Mouse (Mus musculus) intestine, embryonic 14.5 days (tissue): ENCODE results near the gene Hoxb8. TPM values are rescaled to one million over a fixed set of nuclear protein-coding genes. Genes with fewer than 3 reads are reported as not detected.

Experiments
- ATAC-seq: fragments of 200-750 bp; cut with Nextera tagmentation; replicated peaks from 2 replicates; pipeline ENCODE4 v1.8.0; 2017; ENCODE audit warnings: low read depth, moderate number of reproducible peaks, moderate TSS enrichment, moderate library complexity; ENCODE audit not compliant: low FRiP score, low TSS enrichment
- DNase-seq: peaks from one replicate; pipeline ENCODE4 v3.0.0-alpha.2; 2018; ENCODE audit warnings: low spot score
- H3K27ac ChIP-seq: fragments of 300-500 bp; sonication (generic); 2 replicates; pipeline ENCODE4 v1.5.1; 2014; ENCODE audit warnings: low read depth, mild to moderate bottlenecking, control low read depth
- H3K27me3 ChIP-seq: fragments of 300-500 bp; sonication (generic); replicated peaks from 2 replicates; pipeline ENCODE4 v1.6.1; 2014; ENCODE audit warnings: low read length, control low read depth; ENCODE audit not compliant: control insufficient read depth, insufficient read depth
- H3K36me3 ChIP-seq: fragments of 300-500 bp; sonication (generic); 2 replicates; pipeline ENCODE4 v1.6.1; 2014; ENCODE audit warnings: low read length, control low read depth; ENCODE audit not compliant: control insufficient read depth, insufficient read depth
- H3K4me1 ChIP-seq: fragments of 300-500 bp; sonication (generic); replicated peaks from 2 replicates; pipeline ENCODE4 v1.6.1; 2014; ENCODE audit warnings: low read length, control low read depth, mixed read lengths; ENCODE audit not compliant: control insufficient read depth, insufficient read depth
- H3K4me2 ChIP-seq: fragments of 300-500 bp; sonication (generic); 2 replicates; pipeline ENCODE4 v1.6.1; 2014; ENCODE audit warnings: low read length
- H3K4me3 ChIP-seq: fragments of 300-500 bp; sonication (generic); 2 replicates; pipeline ENCODE4 v1.5.1; 2014; ENCODE audit warnings: low read depth, low read length, control low read depth, mixed read lengths
- H3K9ac ChIP-seq: fragments of 300-500 bp; sonication (generic); 2 replicates; pipeline ENCODE4 v1.6.1; 2014; ENCODE audit warnings: mild to moderate bottlenecking, low read length
- H3K9me3 ChIP-seq: fragments of 300-500 bp; sonication (generic); 2 replicates; pipeline ENCODE4 v1.6.1; 2016; ENCODE audit warnings: low read length, control low read depth; ENCODE audit not compliant: control insufficient read depth
- WGBS: fragments of 180-500 bp; shearing (Covaris S2); extraction: QIAGEN DNeasy Blood & Tissue Kit; methylation state at CpG from one replicate; pipeline ENCODE4 v1.1.7; 2014; 5-methylcytosine and 5-hydroxymethylcytosine counted together
- polyA plus RNA-seq: library from polyadenylated mRNA; unstranded; fragments of >200 nt; fragmentation: Nextera tagmentation; extraction: Ambion mirVana; gene quantifications from 2 replicates; pipeline ENCODE4 v1.2.1, GENCODE M21; 2014

Hoxb8 gene
- polyA plus RNA-seq, 1 experiment from 2014 or later, result 1.7 TPM

DNA sequence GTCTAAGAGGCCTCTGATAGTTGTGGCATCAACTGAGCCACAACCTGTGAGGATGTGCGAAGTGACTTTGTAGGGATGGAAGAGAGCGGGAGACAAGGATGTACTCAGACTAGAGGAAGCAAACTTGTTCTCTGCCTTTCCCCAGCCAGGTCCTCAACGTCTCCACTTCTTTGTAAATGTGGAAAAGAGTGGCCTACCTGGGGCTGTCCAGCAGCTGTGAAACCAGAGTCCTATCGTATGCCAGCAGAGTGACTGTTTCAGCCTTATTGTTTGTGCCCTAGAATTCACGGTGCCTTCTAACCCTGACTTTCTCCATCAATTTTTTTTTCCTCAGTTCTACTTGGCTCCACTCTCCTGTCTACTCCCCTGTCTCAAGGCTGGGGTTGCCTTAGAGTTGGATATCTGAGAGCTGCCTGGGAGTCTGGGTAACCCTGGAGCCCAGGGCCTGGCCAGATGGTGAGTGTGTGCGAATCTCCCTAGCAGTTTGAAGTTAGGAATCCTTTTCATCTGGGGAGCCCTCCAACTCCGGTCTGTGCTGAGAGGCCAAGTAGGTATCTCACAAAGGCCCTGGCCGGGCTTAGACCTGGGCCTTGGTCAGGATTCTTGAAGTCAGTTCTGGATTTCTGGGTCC, 17.2 kb upstream of the Hoxb8 start:
- Histone ChIP-seq H3K27me3 (peaks cover 98% of the 10 kb centered on the region), H3K9ac (no peak overlapping the region), H3K9me3 (no peaks in the 10 kb centered on the region), H3K4me3 (no peak overlapping the region), H3K36me3 (no peaks in the 10 kb centered on the region), H3K27ac (no peak overlapping the region), H3K4me2 (no peak overlapping the region), H3K4me1 (peaks cover 7% of the 10 kb centered on the region; the same call in 1 of the 2 replicates)
- 21% methylated on average over 8 of the region's 8 CpGs for WGBS
- peak; percentile 65 for DNase-seq
- ATAC-seq, result no peak

DNA sequence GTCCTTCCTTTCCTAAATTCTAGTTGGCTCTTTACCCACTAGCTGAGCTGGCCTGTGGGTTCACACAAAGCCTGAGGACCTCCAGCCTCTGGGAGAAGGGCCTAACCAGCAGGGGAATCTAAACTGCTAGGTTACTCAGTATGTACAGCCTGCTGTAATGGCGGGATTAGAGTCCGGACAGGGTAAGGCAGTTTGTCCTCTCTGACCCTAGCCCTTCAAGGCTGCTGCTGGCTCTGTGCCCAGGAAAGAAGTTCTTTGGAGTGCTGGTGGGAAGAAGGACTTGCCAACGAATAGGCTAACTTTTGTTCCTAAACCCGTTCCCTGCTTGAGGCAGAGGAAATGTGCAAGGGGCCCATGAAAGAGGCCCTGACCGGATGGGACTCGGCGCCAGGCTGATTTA, 15.8 kb upstream of the Hoxb8 start:
- H3K36me3 ChIP-seq, result no peaks in the 10 kb centered on the region
- no peak overlapping the region for H3K9ac ChIP-seq
- no peaks in the 10 kb centered on the region for H3K9me3 ChIP-seq
- peaks cover 98% of the 10 kb centered on the region for H3K27me3 ChIP-seq
- H3K4me1 ChIP-seq, result peaks cover 7% of the 10 kb centered on the region; the same call in 1 of the 2 replicates
- H3K4me2 ChIP-seq, result no peak overlapping the region
- ATAC-seq (no peak), DNase-seq (peak; percentile 62)
- no peak overlapping the region for H3K27ac ChIP-seq
- H3K4me3 ChIP-seq, result no peak overlapping the region
- WGBS, result 16% methylated on average over 7 of the region's 7 CpGs

DNA sequence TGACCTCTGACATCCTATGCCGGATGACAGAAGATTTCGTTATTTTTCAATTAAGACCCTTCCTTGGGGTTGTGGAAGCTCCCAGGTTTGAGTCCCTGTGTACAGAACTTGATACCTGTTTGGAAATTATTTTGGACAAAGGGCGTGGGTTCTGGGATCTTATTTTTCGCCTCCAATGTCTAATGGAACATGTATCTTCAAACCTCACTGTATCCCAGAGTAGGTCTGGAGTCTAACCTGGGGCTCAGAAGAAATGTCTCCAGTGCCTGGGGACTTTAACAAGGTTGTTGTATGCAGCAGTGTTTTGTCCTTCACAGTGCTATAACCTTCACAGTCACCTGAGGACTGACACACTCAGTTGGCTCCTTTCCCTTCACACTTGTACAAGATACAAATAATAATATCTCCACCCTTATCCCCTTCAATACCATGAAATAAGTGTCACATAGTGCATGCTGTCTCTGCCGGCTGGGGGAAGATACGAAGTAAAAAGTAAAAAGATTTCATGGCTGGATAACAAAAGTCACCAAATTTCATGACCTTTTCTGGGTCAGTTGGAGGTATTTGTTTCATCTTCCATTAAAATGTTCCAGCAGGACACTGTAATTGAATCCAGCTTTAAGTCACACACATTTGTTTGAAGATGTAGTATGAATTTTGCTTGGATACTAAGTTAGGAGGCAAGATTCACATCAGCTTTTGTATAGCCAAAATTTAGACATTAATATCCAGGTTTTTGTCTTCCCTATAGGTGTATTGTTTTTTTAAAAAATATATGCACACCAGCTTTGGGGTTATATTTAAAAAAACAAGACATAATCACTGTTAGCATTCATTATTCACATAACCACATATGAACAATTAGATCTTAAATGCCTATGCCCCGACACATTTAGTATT, 14.4 kb upstream of the Hoxb8 start:
- H3K9me3 ChIP-seq, result no peaks in the 10 kb centered on the region
- no peak overlapping the region for H3K27ac ChIP-seq
- no peak overlapping the region for H3K4me3 ChIP-seq
- H3K9ac ChIP-seq, result no peak overlapping the region
- ATAC-seq (no peak), DNase-seq (peak; percentile 60)
- H3K36me3 ChIP-seq, result no peaks in the 10 kb centered on the region
- H3K27me3 ChIP-seq, result peaks cover 98% of the 10 kb centered on the region
- H3K4me2 ChIP-seq, result no peak overlapping the region
- WGBS, result 40% methylated on average over 7 of the region's 7 CpGs
- peaks cover 19% of the 10 kb centered on the region; the same call in 1 of the 2 replicates for H3K4me1 ChIP-seq

DNA sequence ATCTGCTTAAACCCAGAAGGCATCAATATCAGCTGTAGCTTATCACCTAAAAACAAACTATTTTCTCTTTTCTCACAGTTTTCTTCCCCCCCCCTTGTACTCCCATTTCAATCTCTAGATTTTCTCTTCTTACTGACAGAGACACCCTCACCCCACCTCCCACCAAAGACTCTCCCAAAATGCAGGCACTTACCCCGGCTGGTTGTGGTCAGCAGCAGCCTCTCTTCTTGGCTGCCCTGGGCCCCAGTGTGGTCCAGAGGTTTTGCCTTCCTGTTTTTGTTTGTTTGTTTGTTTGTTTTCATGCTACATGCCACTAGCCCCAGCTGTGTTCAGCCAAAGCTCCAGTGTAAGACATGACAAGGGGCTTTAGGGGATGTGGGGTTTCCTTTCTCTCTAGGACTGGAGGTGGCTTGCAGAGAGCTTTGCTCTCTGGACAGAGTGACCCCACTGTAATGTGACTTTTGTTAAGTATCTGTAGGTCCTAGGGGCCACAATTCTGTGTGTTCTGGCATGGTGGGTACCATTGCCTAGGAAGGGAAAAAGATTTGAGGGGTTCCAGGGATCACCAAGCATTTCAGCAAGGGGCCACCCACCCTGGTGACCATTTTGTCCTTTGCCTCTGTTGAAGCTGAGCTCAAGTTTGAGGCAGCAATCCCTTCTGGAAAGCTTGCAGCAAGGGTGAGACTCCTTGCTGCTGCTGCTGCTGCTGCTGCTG, 13.5 kb upstream of the Hoxb8 start:
- ATAC-seq (no peak), DNase-seq (peak; percentile 56)
- WGBS, result 28% methylated on average over 1 of the region's 1 CpGs
- no peak overlapping the region for H3K4me2 ChIP-seq
- H3K4me3 ChIP-seq, result no peak overlapping the region; the same call in 1 of the 2 replicates
- no peak overlapping the region for H3K9ac ChIP-seq
- H3K27ac ChIP-seq, result no peak overlapping the region
- H3K9me3 ChIP-seq, result no peaks in the 10 kb centered on the region
- peaks cover 19% of the 10 kb centered on the region; the same call in 1 of the 2 replicates for H3K4me1 ChIP-seq
- no peaks in the 10 kb centered on the region for H3K36me3 ChIP-seq
- H3K27me3 ChIP-seq, result peaks cover 98% of the 10 kb centered on the region

DNA sequence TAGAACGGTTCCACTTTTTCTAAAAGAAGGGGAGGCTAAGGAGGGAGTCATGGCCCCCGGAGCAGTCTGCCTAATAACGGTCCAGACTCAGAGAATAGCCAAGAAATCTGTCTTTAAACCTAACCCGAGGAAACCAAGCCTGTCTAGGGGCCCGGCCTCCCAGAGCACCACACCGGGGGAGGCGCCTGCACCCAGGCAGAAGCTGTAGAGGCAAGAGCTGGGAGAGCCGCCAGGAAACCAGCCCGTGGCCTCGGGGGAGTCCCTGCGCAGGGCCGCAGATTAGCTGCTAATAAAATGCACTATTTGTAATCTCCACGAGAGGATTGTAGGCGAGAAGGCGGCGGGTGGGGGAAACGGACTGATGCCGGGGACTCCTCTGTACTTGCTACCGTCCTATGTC, 11.8 kb upstream of the Hoxb8 start:
- no peak overlapping the region for H3K4me2 ChIP-seq
- WGBS, result 2% methylated on average over 19 of the region's 19 CpGs
- no peaks in the 10 kb centered on the region for H3K9me3 ChIP-seq
- ATAC-seq, result no peak
- H3K27me3 ChIP-seq, result peaks cover 98% of the 10 kb centered on the region
- no peaks in the 10 kb centered on the region for H3K36me3 ChIP-seq
- H3K9ac ChIP-seq, result no peak overlapping the region
- H3K27ac ChIP-seq, result no peak overlapping the region
- no peak overlapping the region for H3K4me3 ChIP-seq
- no peak for DNase-seq
- 0 out of 2 replicates have a peak, but pooled peaks cover 15% of the 10 kb centered on the region for H3K4me1 ChIP-seq

DNA sequence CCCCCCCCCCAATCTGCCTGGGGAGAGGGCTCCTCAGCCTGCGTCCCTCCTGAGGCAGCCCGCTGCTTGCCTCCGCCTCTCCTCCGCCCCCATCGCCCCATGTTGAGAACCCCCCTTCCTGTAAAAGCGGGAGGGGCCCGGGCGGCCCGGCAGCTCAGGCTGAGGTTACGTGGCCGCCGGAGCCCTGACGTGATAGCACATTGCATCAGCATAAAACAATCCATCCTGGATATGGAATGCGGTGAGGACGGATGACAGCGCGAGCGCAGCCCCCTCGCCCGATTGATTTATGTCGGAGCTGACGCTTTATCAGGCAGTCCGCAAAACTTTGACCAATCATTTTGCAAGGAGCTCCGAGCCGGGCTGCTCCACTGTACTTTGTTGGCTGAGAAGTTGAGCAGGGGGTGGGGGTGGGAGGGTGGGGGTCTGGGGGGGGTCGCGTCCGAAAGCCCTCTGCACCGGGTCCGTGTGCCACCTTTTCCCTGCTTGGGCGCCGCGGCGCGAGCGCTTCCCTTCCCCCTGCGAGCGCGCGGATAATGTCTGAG, 10.6 kb upstream of the Hoxb8 start, which contains the start of gene Hoxb9:
Gene Hoxb9 (plus strand): TSS at position 462 of the 545 bp plus-strand sequence.
- H3K9me3 ChIP-seq, result no peaks in the 10 kb centered on the region
- DNase-seq (no peak), ATAC-seq (peak; percentile 26; the same call in 1 of the 2 replicates)
- H3K36me3 ChIP-seq, result no peaks in the 10 kb centered on the region
- peak within 1 kb of the TSS; percentile 30 for H3K4me3 ChIP-seq
- H3K4me1 ChIP-seq, result 0 out of 2 replicates have a peak, but pooled peaks cover 15% of the 10 kb centered on the region
- H3K27ac ChIP-seq, result peak within 1 kb of the TSS; percentile 41; the same call in 1 of the 2 replicates
- H3K9ac ChIP-seq, result peak within 1 kb of the TSS; percentile 37; the same call in 1 of the 2 replicates
- H3K27me3 ChIP-seq, result peaks cover 99% of the 10 kb centered on the region
- WGBS, result under 1% methylated on average over 40 of the region's 40 CpGs
- peak within 1 kb of the TSS; percentile 49 for H3K4me2 ChIP-seq

DNA sequence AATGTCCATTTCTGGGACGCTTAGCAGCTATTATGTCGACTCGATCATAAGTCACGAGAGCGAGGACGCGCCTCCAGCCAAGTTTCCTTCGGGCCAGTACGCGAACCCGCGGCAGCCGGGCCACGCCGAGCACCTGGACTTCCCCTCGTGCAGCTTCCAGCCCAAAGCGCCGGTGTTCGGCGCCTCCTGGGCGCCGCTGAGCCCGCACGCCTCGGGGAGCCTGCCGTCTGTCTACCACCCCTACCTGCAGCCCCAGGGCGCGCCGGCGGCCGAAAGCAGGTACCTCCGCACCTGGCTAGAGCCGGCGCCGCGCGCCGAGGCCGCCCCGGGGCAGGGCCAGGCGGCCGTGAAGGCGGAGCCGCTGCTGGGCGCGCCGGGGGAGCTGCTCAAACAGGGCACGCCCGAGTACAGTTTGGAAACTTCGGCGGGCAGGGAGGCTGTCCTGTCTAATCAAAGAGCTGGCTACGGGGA, 10.1 kb upstream of the Hoxb8 start:
- H3K4me3 ChIP-seq, result peak overlapping the region; percentile 30
- peak overlapping the region; percentile 41; the same call in 1 of the 2 replicates for H3K27ac ChIP-seq
- no peaks in the 10 kb centered on the region for H3K36me3 ChIP-seq
- WGBS, result 1% methylated on average over 52 of the region's 52 CpGs
- no peaks in the 10 kb centered on the region for H3K9me3 ChIP-seq
- ATAC-seq (peak; percentile 63), DNase-seq (no peak)
- 0 out of 2 replicates have a peak, but pooled peaks cover 15% of the 10 kb centered on the region for H3K4me1 ChIP-seq
- H3K9ac ChIP-seq, result peak overlapping the region; percentile 25; the same call in 1 of the 2 replicates
- H3K4me2 ChIP-seq, result peak overlapping the region; percentile 49
- peaks cover 100% of the 10 kb centered on the region for H3K27me3 ChIP-seq
